Mouse (Mus musculus) heart, embryonic 15.5 days (tissue): Measurements from ENCODE around the gene Adam15. TPM values are rescaled to one million over a fixed set of nuclear protein-coding genes. Genes with fewer than 3 reads are reported as not detected.

Source experiments
- ATAC-seq: fragments of 200-750 bp; cut with Nextera tagmentation; replicated peaks from 2 replicates; pipeline ENCODE4 v1.8.0; 2017; ENCODE audit warnings: low read depth, moderate TSS enrichment; ENCODE audit not compliant: insufficient number of reproducible peaks, insufficient read depth, low FRiP score
- H3K27ac ChIP-seq: fragments of 300-500 bp; sonication (generic); 2 replicates; pipeline ENCODE4 v1.5.1; 2015; ENCODE audit warnings: mild to moderate bottlenecking, inconsistent platforms
- H3K27me3 ChIP-seq: fragments of 300-500 bp; sonication (generic); 2 replicates; pipeline ENCODE4 v1.6.1; 2015; ENCODE audit warnings: inconsistent platforms
- H3K36me3 ChIP-seq: fragments of 300-500 bp; sonication (generic); 2 replicates; pipeline ENCODE4 v1.6.1; 2015; ENCODE audit warnings: mild to moderate bottlenecking, inconsistent platforms
- H3K4me1 ChIP-seq: fragments of 300-500 bp; sonication (generic); replicated peaks from 2 replicates; pipeline ENCODE4 v1.6.1; 2015; ENCODE audit warnings: inconsistent platforms
- H3K4me2 ChIP-seq: fragments of 300-500 bp; sonication (generic); 2 replicates; pipeline ENCODE4 v1.6.1; 2015; ENCODE audit warnings: inconsistent platforms, mild to moderate bottlenecking, moderate library complexity
- H3K4me3 ChIP-seq: fragments of 300-500 bp; sonication (generic); 2 replicates; pipeline ENCODE4 v1.5.1; 2015; ENCODE audit warnings: mild to moderate bottlenecking, inconsistent platforms
- H3K9ac ChIP-seq: fragments of 300-500 bp; sonication (generic); 2 replicates; pipeline ENCODE4 v1.6.1; 2015; ENCODE audit warnings: mild to moderate bottlenecking, inconsistent platforms
- H3K9me3 ChIP-seq: fragments of 300-500 bp; sonication (generic); replicated peaks from 2 replicates; pipeline ENCODE4 v1.6.1; 2016; ENCODE audit warnings: inconsistent platforms
- WGBS: fragments of 180-500 bp; shearing (Covaris S2); methylation state at CpG from one replicate; pipeline ENCODE4 v1.1.7; 2015; ENCODE audit warnings: mixed read lengths; 5-methylcytosine and 5-hydroxymethylcytosine counted together
- polyA plus RNA-seq: library from polyadenylated mRNA; unstranded; fragments of >200 nt; fragmentation: Nextera tagmentation; extraction: Ambion mirVana; gene quantifications from 2 replicates; pipeline ENCODE4 v1.2.1, GENCODE M21; 2015

Gene Adam15
- polyA plus RNA-seq, 1 experiment from 2014 or later: 59.8 TPM

DNA sequence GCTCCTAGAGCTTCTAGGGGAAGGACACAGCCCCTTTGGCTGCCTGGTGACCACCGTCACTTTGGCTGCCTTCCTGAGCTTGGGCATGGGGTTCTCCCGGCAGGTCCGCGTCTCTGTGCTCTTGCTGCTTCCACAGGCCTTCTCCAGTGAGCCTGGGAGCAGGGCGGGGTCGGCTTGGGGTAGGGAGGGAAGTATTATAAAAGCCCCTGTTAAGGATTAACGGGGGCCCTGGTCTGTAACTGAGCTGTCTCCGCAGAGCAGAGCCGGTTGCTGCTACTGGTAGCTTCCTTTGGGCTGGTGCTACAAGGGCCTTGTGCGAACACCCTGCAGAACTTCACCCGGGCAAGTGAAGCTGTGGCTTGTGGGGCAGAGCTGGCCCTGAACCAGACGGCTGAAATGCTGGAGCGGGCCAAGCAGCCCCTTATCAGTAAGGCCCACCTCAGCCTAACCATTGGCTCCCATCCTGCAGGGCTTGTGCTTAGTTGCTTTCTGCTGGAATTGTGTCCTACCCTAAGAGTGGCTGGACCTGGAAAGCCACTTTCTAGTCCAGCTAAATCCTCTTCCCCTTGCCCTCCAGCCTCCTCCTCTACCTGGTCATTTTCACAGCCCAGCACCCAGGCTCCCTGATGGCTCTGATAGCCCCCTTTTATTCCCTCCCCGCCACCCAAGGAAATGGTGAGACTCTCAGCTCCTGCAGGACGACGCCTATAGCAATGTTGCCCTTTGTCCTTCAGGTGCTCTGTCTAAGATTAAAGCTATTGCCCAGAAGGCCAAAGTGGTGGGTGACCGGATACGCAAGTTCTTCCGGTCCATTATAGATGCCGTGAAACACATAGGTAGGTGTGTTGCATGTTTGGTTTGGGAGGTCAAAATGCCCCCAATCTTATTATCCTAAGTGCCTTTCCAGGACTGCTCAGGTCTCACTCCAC, 16.0 kb upstream of the Adam15 start:
- Histone ChIP-seq H3K9me3 (no peaks in the 10 kb centered on the region), H3K36me3 (no peaks in the 10 kb centered on the region), H3K4me2 (no peak overlapping the region), H3K27me3 (peaks cover 16% of the 10 kb centered on the region; the same call in 1 of the 2 replicates), H3K4me1 (no peaks in the 10 kb centered on the region; the same call in 1 of the 2 replicates), H3K4me3 (no peak overlapping the region), H3K27ac (no peak overlapping the region), H3K9ac (no peak overlapping the region)
- no peak for ATAC-seq
- WGBS: 66% methylated on average over 20 of the region's 20 CpGs

DNA sequence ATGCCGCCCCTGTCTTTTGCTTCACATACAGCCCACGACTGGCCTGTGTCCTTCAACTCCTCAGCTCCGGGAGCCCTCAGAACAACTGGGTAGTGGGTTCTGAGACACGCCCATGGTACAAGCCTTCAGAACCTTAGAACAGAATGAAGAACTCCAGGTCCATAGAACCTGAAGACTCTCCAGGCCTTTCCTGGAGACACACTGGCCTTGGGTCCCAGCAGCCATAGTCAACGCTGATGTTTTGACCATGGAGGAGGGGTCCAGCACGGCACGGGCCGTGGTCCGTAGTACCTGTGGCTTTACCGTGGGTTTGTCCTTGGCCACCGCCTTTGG, 15.3 kb upstream of the Adam15 start, which contains the start of gene Dcst1:
Dcst1 (minus strand) TSS at position 101 of the 333 bp plus-strand sequence.
- 87% methylated on average over 11 of the region's 11 CpGs for whole genome bisulfite sequencing

DNA sequence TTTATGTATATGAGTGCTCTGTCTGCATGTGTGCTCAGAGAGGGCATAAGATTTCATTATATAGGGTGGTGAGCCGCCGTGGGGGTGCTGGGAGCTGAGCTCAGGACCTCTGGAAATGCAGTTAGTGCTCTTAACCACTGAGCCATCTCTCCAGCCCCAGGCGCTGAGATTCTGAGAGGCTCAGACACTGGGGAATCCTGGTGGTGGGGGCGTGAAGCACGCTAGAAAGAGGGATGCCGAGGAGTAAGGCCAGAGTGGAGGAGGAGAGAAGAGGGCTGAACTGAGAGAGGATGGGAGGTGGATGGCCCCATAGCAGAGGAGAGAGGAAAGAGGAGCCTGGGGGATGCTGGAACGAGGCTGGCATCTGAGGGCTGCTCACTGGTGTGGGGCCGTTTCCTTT, 14.8 kb upstream of the Adam15 start:
- H3K27ac ChIP-seq: no peak overlapping the region
- no peak overlapping the region for H3K4me3 ChIP-seq
- H3K4me2 ChIP-seq: no peak overlapping the region
- H3K4me1 ChIP-seq: no peaks in the 10 kb centered on the region; the same call in 1 of the 2 replicates
- H3K27me3 ChIP-seq: peaks cover 16% of the 10 kb centered on the region; the same call in 1 of the 2 replicates
- no peaks in the 10 kb centered on the region for H3K9me3 ChIP-seq
- H3K9ac ChIP-seq: no peak overlapping the region
- H3K36me3 ChIP-seq: no peaks in the 10 kb centered on the region
- ATAC-seq: no peak
- 56% methylated on average over 8 of the region's 8 CpGs for WGBS

More for the DNA sequence above, 15.3 kb upstream of the Adam15 start, which contains the start of gene Dcst1:
- Histone ChIP-seq H3K4me1 (no peaks in the 10 kb centered on the region; the same call in 1 of the 2 replicates), H3K4me2 (no peak within 1 kb of the TSS), H3K4me3 (no peak within 1 kb of the TSS), H3K36me3 (no peaks in the 10 kb centered on the region), H3K27ac (no peak within 1 kb of the TSS), H3K9me3 (no peaks in the 10 kb centered on the region), H3K27me3 (peaks cover 16% of the 10 kb centered on the region; the same call in 1 of the 2 replicates), H3K9ac (no peak within 1 kb of the TSS)
- no peak for ATAC-seq

DNA sequence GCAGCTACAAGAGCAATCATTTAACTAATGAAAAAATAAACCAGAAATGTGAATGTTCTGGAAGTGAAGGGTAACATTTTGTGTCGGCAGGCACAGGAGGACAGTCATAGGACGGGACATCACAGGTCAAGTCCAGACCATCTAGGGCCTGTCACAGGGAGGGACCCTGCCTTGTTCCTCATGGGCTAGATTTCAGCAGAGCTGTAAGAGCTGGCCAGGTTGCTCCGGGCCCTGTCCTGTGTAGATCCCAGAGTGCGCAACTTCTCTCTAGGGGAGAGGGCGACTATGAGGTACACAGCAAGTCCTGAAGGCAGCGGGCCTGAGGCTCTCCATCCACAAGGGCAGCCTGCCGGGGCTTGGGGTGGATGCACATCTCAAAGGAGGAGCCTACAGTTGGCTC, 11.9 kb upstream of the Adam15 start, which contains the start of gene Dcst2:
Dcst2 (plus strand) TSS at position 301 of the 400 bp plus-strand sequence.
- Histone ChIP-seq H3K9me3 (no peaks in the 10 kb centered on the region), H3K4me3 (no peak within 1 kb of the TSS), H3K27me3 (peaks cover 3% of the 10 kb centered on the region; the same call in 1 of the 2 replicates), H3K27ac (no peak within 1 kb of the TSS), H3K36me3 (no peaks in the 10 kb centered on the region), H3K4me2 (no peak within 1 kb of the TSS), H3K9ac (no peak within 1 kb of the TSS), H3K4me1 (no peaks in the 10 kb centered on the region; the same call in 1 of the 2 replicates)
- 71% methylated on average over 7 of the region's 7 CpGs for WGBS
- no peak for ATAC-seq

DNA sequence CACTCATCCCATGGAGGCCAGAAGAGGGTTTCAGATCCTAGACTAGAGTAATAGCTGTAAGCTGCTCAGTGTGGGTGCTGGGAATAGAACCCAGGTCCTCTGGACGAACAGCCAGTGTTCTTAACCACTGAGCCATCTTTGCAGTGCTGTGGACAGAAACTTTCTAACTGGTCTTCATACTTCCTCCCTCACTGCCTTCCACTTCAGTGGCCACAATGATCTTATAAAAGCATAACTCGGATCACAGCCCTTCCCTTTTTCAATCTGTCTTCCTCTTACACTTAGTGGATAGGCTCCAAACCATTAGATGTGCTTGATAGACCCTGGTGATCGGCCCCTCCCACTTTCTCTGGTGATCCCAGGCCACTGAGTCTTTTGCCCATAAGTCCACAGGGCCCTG, 10.4 kb upstream of the Adam15 start:
- no peak for ATAC-seq
- Histone ChIP-seq H3K27me3 (peaks cover 6% of the 10 kb centered on the region), H3K9ac (no peak overlapping the region), H3K4me2 (no peak overlapping the region), H3K4me1 (no peaks in the 10 kb centered on the region), H3K4me3 (no peak overlapping the region), H3K9me3 (no peaks in the 10 kb centered on the region), H3K27ac (no peak overlapping the region), H3K36me3 (no peaks in the 10 kb centered on the region)
- WGBS: 71% methylated on average over 3 of the region's 3 CpGs

DNA sequence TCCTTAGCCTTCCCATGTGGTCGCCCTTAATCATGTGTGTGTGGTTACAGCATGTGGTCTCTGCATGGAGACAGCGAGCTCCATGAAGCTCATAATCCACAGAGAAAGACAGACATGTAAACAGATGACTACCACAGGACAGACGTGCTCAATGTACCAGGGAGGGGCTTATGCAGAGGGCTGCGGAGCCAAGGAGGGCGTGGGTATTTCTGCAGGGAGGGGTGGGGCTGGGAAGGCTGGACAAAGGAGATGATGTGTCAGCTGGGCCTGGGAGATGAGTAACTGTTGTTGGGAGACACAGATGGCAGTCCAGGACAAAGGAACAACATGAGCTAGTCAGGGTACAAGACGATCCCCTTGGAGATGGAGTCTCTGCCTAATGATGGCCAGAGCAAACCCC, 9.8 kb upstream of the Adam15 start:
- Histone ChIP-seq H3K9me3 (no peaks in the 10 kb centered on the region), H3K27ac (no peak overlapping the region), H3K36me3 (no peaks in the 10 kb centered on the region), H3K4me2 (no peak overlapping the region), H3K9ac (no peak overlapping the region), H3K4me1 (peaks cover 2% of the 10 kb centered on the region; the same call in 1 of the 2 replicates), H3K4me3 (no peak overlapping the region), H3K27me3 (peaks cover 6% of the 10 kb centered on the region)
- WGBS: 65% methylated on average over 6 of the region's 6 CpGs
- ATAC-seq: no peak

DNA sequence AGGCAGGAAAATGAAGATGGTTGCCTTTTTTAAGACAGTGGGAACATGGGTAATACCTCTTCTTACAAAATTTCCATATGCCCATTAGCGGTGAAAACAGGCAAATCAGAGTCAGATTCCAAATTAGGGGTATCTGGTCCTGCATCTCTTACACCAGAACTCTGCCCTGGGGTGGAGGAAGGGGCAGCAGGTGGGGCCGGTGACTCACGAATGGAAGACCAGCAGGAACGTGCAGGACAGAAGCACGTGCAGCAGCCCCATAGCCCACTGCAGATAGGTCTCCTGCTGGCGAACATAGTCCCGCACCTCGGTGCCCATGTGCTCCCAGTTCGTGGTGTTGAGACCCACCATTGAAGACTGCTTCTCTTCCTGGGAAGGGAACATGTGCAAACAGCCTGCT, 6.2 kb upstream of the Adam15 start:
- peaks cover 2% of the 10 kb centered on the region; the same call in 1 of the 2 replicates for H3K4me1 ChIP-seq
- no peaks in the 10 kb centered on the region for H3K9me3 ChIP-seq
- peaks cover 23% of the 10 kb centered on the region for H3K27me3 ChIP-seq
- WGBS: 57% methylated on average over 9 of the region's 9 CpGs
- no peak overlapping the region for H3K27ac ChIP-seq
- no peak overlapping the region for H3K9ac ChIP-seq
- H3K4me2 ChIP-seq: no peak overlapping the region
- ATAC-seq: no peak
- no peaks in the 10 kb centered on the region for H3K36me3 ChIP-seq
- no peak overlapping the region for H3K4me3 ChIP-seq

DNA sequence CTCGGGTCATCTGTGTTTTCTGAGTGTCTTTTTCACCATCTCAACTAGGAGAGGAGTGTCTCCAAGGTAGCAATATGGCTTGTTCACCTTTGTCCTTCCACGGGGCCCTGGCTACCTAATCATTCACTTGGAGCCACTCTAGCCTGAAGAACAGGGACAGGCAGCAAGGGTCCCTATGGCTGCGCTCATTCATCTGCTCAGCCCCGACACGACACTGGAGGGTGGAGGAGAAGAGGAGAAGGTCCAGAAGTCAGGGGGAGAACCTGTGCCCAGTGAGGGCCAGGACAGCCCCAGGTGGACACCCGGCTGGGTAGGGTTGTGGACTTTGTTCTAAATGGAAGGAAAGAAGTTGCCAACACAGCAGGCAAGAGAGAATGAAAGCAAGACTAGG, 5.7 kb upstream of the Adam15 start:
- WGBS: 81% methylated on average over 6 of the region's 6 CpGs
- H3K4me2 ChIP-seq: no peak overlapping the region
- peaks cover 26% of the 10 kb centered on the region for H3K27me3 ChIP-seq
- H3K36me3 ChIP-seq: no peaks in the 10 kb centered on the region
- no peaks in the 10 kb centered on the region for H3K9me3 ChIP-seq
- ATAC-seq: no peak
- H3K4me3 ChIP-seq: no peak overlapping the region
- no peak overlapping the region for H3K27ac ChIP-seq
- peaks cover 4% of the 10 kb centered on the region for H3K4me1 ChIP-seq
- H3K9ac ChIP-seq: no peak overlapping the region

DNA sequence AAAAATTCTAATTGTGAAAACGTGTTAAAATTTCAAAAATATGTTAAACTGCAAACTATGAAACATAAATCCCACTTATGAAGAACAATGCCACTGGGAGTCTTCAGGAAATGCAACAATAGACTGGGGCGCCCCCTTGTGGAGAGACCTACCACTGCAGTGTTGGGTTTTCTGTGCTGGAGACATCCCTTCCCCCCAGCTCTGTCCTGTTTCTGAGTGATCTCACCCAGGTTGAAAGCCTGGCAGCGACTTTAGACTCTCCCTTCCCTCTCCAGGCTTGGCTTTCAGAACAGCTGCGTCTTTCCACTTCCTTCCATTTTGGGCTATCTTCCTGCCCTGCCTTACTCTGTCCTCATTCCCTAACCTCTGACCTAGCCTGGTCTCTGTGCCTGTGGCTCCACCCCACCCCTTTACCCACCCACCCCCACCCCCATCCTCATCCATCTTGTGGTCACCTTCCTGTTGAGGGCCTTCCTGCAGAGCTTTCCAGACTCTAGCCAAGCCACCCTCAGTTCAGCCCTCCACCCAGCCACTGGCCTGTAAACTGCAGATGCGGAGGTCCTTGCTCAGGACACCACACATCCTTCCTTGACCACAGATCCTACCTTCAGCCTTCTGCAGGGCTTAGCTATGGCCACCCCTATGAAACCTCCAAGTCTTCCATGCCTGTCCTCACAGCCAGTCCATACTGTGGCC, 5.2 kb upstream of the Adam15 start:
- peaks cover 28% of the 10 kb centered on the region for H3K27me3 ChIP-seq
- H3K4me1 ChIP-seq: peaks cover 10% of the 10 kb centered on the region
- no peaks in the 10 kb centered on the region for H3K36me3 ChIP-seq
- no peak overlapping the region for H3K27ac ChIP-seq
- ATAC-seq: no peak; the same call in 1 of the 2 replicates
- 17% methylated on average over 5 of the region's 5 CpGs for WGBS
- H3K4me2 ChIP-seq: no peak overlapping the region
- no peaks in the 10 kb centered on the region for H3K9me3 ChIP-seq
- no peak overlapping the region for H3K4me3 ChIP-seq
- H3K9ac ChIP-seq: no peak overlapping the region

DNA sequence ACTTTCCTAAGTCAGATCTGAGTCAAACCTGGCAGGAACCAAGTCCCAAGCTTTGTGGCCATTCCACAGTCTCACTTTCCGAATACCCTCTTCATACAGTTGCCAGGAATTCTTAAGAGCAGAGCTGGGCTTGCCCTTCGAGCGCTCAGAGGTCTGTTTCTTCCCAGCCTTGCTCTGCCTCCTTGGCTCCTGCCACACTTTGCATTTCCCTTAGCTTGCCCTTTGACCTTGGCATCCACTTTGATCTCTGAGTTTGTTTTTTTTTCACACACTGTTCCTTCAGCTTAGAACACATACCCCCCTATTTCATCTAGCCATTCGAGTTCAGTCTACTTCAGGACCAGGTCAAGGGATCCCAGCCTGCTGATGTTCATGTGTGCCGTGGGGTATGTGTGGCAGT, 1.5 kb upstream of the Adam15 start:
- Histone ChIP-seq H3K4me3 (no peak overlapping the region), H3K36me3 (no peaks in the 10 kb centered on the region), H3K9me3 (no peaks in the 10 kb centered on the region), H3K9ac (no peak overlapping the region), H3K4me1 (peaks cover 20% of the 10 kb centered on the region), H3K4me2 (no peak overlapping the region), H3K27ac (no peak overlapping the region), H3K27me3 (peaks cover 37% of the 10 kb centered on the region)
- 66% methylated on average over 5 of the region's 5 CpGs for WGBS
- ATAC-seq: no peak
